Mouse (Mus musculus): ENCODE measurements around the gene Pkd1.

- TF ChIP-seq POLR2A (IDR thresholded peaks at IDR 0.05; ENCODE audit: control insufficient read depth, low read depth, low read length) = no peak
- TF ChIP-seq CTCF (IDR thresholded peaks at IDR 0.05; ENCODE audit: control insufficient read depth, insufficient read depth, insufficient replicate concordance, low read depth, low read length) = no peak
Measured at GRCm38 (mm10) chr17:24558600-24559099, 9.0 kb downstream of the Pkd1 start.

All from testis, adult 2 months (tissue).